Mouse (Mus musculus) lung, postnatal 10 days (tissue): ENCODE data around the gene Agap3.

ENCODE experiments used
- DNase-seq: peaks from one replicate; pipeline ENCODE4 v3.0.0; 2021

Gene Agap3

GRCm38 (mm10) chr5:24452030-24452690 lies at the start of gene Agap3:
Agap3 (plus strand) TSS chr5:24452177.
- peak; percentile 53 for DNase-seq

- DNase-seq = no peak
Observed at GRCm38 (mm10) chr5:24404594-24405360, 47.2 kb upstream of the Agap3 start.

GRCm38 (mm10) chr5:24405389-24405876 lies 46.5 kb upstream of the Agap3 start:
- DNase-seq = no peak

- no peak for DNase-seq
Observed at GRCm38 (mm10) chr5:24408651-24409050, 43.3 kb upstream of the Agap3 start.

- DNase-seq = no peak
Observed at GRCm38 (mm10) chr5:24409466-24409865, 42.5 kb upstream of the Agap3 start.

- DNase-seq = no peak
Observed at GRCm38 (mm10) chr5:24412063-24412462, 39.9 kb upstream of the Agap3 start.

GRCm38 (mm10) chr5:24413042-24413693 lies 38.8 kb upstream of the Agap3 start, which contains the start of gene Asic3:
Asic3 (plus strand) TSS chr5:24413392.
- no peak for DNase-seq

GRCm38 (mm10) chr5:24413938-24414337 lies 38.0 kb upstream of the Agap3 start:
- no peak for DNase-seq

- DNase-seq = peak; percentile 81
Observed at GRCm38 (mm10) chr5:24416222-24416736, 35.7 kb upstream of the Agap3 start.

GRCm38 (mm10) chr5:24417587-24417986 lies 34.4 kb upstream of the Agap3 start:
- no peak for DNase-seq

- DNase-seq = no peak
Observed at GRCm38 (mm10) chr5:24420381-24420780, 31.6 kb upstream of the Agap3 start.

GRCm38 (mm10) chr5:24423129-24424003 lies 28.6 kb upstream of the Agap3 start, which contains the start of the genes Cdk5 and Slc4a2:
Cdk5 (minus strand) TSS chr5:24423530.
Slc4a2 (plus strand) TSS chr5:24423837.
- DNase-seq = peak; percentile 99

- DNase-seq = no peak
Observed at GRCm38 (mm10) chr5:24424004-24424781, 27.8 kb upstream of the Agap3 start.

- peak; percentile 92 for DNase-seq
Observed at GRCm38 (mm10) chr5:24424861-24425411, 27.0 kb upstream of the Agap3 start.

- DNase-seq = peak; percentile 64
Observed at GRCm38 (mm10) chr5:24425421-24426036, 26.4 kb upstream of the Agap3 start.

GRCm38 (mm10) chr5:24426037-24426432 lies 25.9 kb upstream of the Agap3 start:
- DNase-seq = peak; percentile 49

GRCm38 (mm10) chr5:24426556-24427284 lies 25.3 kb upstream of the Agap3 start:
- peak; percentile 40 for DNase-seq

GRCm38 (mm10) chr5:24427285-24427633 lies 24.7 kb upstream of the Agap3 start:
- no peak for DNase-seq

GRCm38 (mm10) chr5:24427981-24428402 lies 24.0 kb upstream of the Agap3 start:
- DNase-seq = peak; percentile 58

GRCm38 (mm10) chr5:24428596-24428995 lies 23.4 kb upstream of the Agap3 start:
- DNase-seq = no peak
